Mouse (Mus musculus) midbrain, embryonic 16.5 days (tissue): Measurements from ENCODE around the gene Dclre1b. TPM values are rescaled to one million over a fixed set of nuclear protein-coding genes. Genes with fewer than 3 reads are reported as not detected.

Source experiments
- ATAC-seq: fragments of 200-750 bp; cut with Nextera tagmentation; 2 replicates; pipeline ENCODE4 v1.8.0; 2017; ENCODE audit warnings: moderate TSS enrichment
- H3K27ac ChIP-seq: fragments of 300-500 bp; sonication (generic); 2 replicates; pipeline ENCODE4 v1.5.1; 2014; ENCODE audit warnings: mild to moderate bottlenecking, low read length, mixed read lengths
- H3K27me3 ChIP-seq: fragments of 300-500 bp; sonication (generic); 2 replicates; pipeline ENCODE4 v1.6.1; 2014; ENCODE audit warnings: low read depth, low read length, mixed read lengths; ENCODE audit not compliant: control insufficient read depth, insufficient read depth
- H3K36me3 ChIP-seq: fragments of 300-500 bp; sonication (generic); 2 replicates; pipeline ENCODE4 v1.6.1; 2014; ENCODE audit warnings: mild to moderate bottlenecking, low read length, moderate library complexity, mixed read lengths; ENCODE audit not compliant: control insufficient read depth, insufficient read depth
- H3K4me1 ChIP-seq: fragments of 300-500 bp; sonication (generic); 2 replicates; pipeline ENCODE4 v1.6.1; 2014; ENCODE audit warnings: mild to moderate bottlenecking, low read length, mixed read lengths; ENCODE audit not compliant: control insufficient read depth, insufficient read depth
- H3K4me2 ChIP-seq: fragments of 300-500 bp; sonication (generic); 2 replicates; pipeline ENCODE4 v1.6.1; 2014; ENCODE audit warnings: mild to moderate bottlenecking, low read length, mixed read lengths
- H3K4me3 ChIP-seq: fragments of 300-500 bp; sonication (generic); 2 replicates; pipeline ENCODE4 v1.5.1; 2014; ENCODE audit warnings: low read depth, mild to moderate bottlenecking, low read length, moderate library complexity, mixed read lengths
- H3K9ac ChIP-seq: fragments of 300-500 bp; sonication (generic); 2 replicates; pipeline ENCODE4 v1.6.1; 2014; ENCODE audit warnings: low read depth, low read length, mixed read lengths
- H3K9me3 ChIP-seq: fragments of 300-500 bp; sonication (generic); replicated peaks from 2 replicates; pipeline ENCODE4 v1.6.1; 2014; ENCODE audit warnings: mild to moderate bottlenecking, low read length, mixed read lengths; ENCODE audit not compliant: control insufficient read depth, poor library complexity, severe bottlenecking
- WGBS: fragments of 180-500 bp; shearing (Covaris S2); extraction: QIAGEN DNeasy Blood & Tissue Kit; methylation state at CpG from one replicate; pipeline ENCODE4 v1.1.7; 2014; 5-methylcytosine and 5-hydroxymethylcytosine counted together
- polyA plus RNA-seq: library from polyadenylated mRNA; unstranded; fragments of >200 nt; fragmentation: Nextera tagmentation; extraction: Ambion mirVana; gene quantifications from 2 replicates; pipeline ENCODE4 v1.2.1, GENCODE M21; 2015

Gene Dclre1b
- polyA plus RNA-seq: 20.3 and 22.0 TPM in 2 replicates

GRCm38 (mm10) chr3:103808891-103809798, at the start of gene Dclre1b, which contains the start of the genes Ap4b1 and Gm43064:
TSS of gene Dclre1b (minus strand) at chr3:103809444.
TSS of gene Ap4b1 (plus strand) at chr3:103809520.
TSS of gene Gm43064 (plus strand) at chr3:103809573.
- Histone ChIP-seq H3K27ac (peak within 1 kb of the TSS; percentile 92), H3K27me3 (no peaks in the 10 kb centered on the region), H3K4me3 (peak within 1 kb of the TSS; percentile 62), H3K9ac (peak within 1 kb of the TSS; percentile 90), H3K4me2 (peak within 1 kb of the TSS; percentile 60), H3K4me1 (peaks cover 18% of the 10 kb centered on the region), H3K9me3 (no peaks in the 10 kb centered on the region), H3K36me3 (peaks cover 3% of the 10 kb centered on the region; the same call in 1 of the 2 replicates)
- WGBS: under 1% methylated on average over 62 of the region's 70 CpGs
- peak; percentile 99 for ATAC-seq

- H3K4me2 ChIP-seq: no peak overlapping the region
- no peaks in the 10 kb centered on the region for H3K27me3 ChIP-seq
- ATAC-seq: no peak
- no peaks in the 10 kb centered on the region for H3K36me3 ChIP-seq
- H3K9me3 ChIP-seq: no peaks in the 10 kb centered on the region
- no peak overlapping the region for H3K9ac ChIP-seq
- no peaks in the 10 kb centered on the region; the same call in 1 of the 2 replicates for H3K4me1 ChIP-seq
- H3K4me3 ChIP-seq: no peak overlapping the region
- WGBS: 83% methylated on average over 6 of the region's 6 CpGs
- no peak overlapping the region for H3K27ac ChIP-seq
Measured at GRCm38 (mm10) chr3:103857977-103858563, 48.8 kb upstream of the Dclre1b start.

- no peak overlapping the region for H3K9ac ChIP-seq
- H3K4me1 ChIP-seq: no peaks in the 10 kb centered on the region; the same call in 1 of the 2 replicates
- ATAC-seq: no peak
- H3K9me3 ChIP-seq: no peaks in the 10 kb centered on the region
- H3K4me3 ChIP-seq: no peak overlapping the region
- no peak overlapping the region for H3K4me2 ChIP-seq
- no peaks in the 10 kb centered on the region for H3K27me3 ChIP-seq
- no peaks in the 10 kb centered on the region for H3K36me3 ChIP-seq
- 92% methylated on average over 7 of the region's 7 CpGs for WGBS
- H3K27ac ChIP-seq: no peak overlapping the region
Measured at GRCm38 (mm10) chr3:103857036-103857805, 48.0 kb upstream of the Dclre1b start.

DNA sequence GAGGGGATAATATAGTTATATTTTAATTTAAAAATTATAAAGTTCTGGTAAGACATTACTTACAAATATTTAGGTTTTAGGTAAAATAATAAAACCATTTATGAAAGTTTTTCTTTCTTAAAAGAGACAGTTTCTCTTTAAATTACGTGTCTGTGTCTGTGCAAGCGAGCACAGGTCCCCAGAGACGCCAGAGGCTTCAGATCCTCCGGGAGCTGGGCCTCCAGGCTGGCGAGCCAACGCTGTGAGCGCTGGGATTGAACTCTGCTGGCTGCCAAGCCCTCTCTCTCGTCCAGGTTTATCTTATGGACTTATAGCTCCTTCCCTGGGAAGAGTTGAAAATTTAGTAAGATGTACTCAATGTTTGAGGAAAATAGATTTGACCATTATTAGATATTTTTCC, 44.6 kb upstream of the Dclre1b start:
- Histone ChIP-seq H3K27ac (no peak overlapping the region), H3K4me1 (no peaks in the 10 kb centered on the region), H3K36me3 (no peaks in the 10 kb centered on the region), H3K4me2 (no peak overlapping the region), H3K27me3 (no peaks in the 10 kb centered on the region), H3K9ac (no peak overlapping the region), H3K4me3 (no peak overlapping the region), H3K9me3 (no peaks in the 10 kb centered on the region)
- 53% methylated on average over 8 of the region's 8 CpGs for WGBS
- ATAC-seq: no peak

- H3K27me3 ChIP-seq: no peaks in the 10 kb centered on the region
- ATAC-seq: no peak
- H3K27ac ChIP-seq: no peak overlapping the region
- H3K4me3 ChIP-seq: no peak overlapping the region
- no peaks in the 10 kb centered on the region for H3K36me3 ChIP-seq
- no peak overlapping the region for H3K9ac ChIP-seq
- 65% methylated on average over 3 of the region's 3 CpGs for WGBS
- H3K9me3 ChIP-seq: no peaks in the 10 kb centered on the region
- no peak overlapping the region for H3K4me2 ChIP-seq
- no peaks in the 10 kb centered on the region for H3K4me1 ChIP-seq
Measured at GRCm38 (mm10) chr3:103852565-103853299, 43.5 kb upstream of the Dclre1b start.

DNA sequence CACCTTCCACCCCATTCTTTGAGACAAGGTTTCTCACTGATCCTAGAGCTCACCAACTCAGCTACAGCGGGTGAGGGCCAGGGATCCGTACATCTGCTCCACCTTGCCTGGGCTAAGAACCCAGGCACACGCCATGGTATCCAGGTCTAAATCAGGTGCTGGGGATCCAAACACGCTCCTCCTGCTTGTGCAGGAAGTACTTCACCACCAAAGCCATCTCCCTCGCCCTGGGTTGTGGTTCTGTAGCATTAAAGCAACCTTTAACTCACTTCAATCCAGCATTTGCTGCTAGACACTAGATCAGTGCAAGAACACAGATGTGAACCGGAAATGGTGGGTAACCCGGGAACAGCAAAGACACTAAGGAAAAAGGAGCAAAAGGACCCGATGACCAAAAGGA, 42.6 kb upstream of the Dclre1b start:
- H3K4me1 ChIP-seq: no peaks in the 10 kb centered on the region
- no peaks in the 10 kb centered on the region for H3K36me3 ChIP-seq
- no peak for ATAC-seq
- 90% methylated on average over 8 of the region's 8 CpGs for WGBS
- no peaks in the 10 kb centered on the region for H3K9me3 ChIP-seq
- no peak overlapping the region for H3K9ac ChIP-seq
- H3K4me3 ChIP-seq: no peak overlapping the region
- no peaks in the 10 kb centered on the region for H3K27me3 ChIP-seq
- no peak overlapping the region for H3K27ac ChIP-seq
- H3K4me2 ChIP-seq: no peak overlapping the region

- H3K4me1 ChIP-seq: no peaks in the 10 kb centered on the region
- H3K27me3 ChIP-seq: no peaks in the 10 kb centered on the region
- H3K9ac ChIP-seq: no peak overlapping the region
- no peaks in the 10 kb centered on the region for H3K36me3 ChIP-seq
- H3K27ac ChIP-seq: no peak overlapping the region
- no peaks in the 10 kb centered on the region for H3K9me3 ChIP-seq
- ATAC-seq: no peak
- 91% methylated on average over 6 of the region's 6 CpGs for WGBS
- H3K4me2 ChIP-seq: no peak overlapping the region
- H3K4me3 ChIP-seq: no peak overlapping the region
Measured at GRCm38 (mm10) chr3:103851481-103851880, 42.2 kb upstream of the Dclre1b start.

DNA sequence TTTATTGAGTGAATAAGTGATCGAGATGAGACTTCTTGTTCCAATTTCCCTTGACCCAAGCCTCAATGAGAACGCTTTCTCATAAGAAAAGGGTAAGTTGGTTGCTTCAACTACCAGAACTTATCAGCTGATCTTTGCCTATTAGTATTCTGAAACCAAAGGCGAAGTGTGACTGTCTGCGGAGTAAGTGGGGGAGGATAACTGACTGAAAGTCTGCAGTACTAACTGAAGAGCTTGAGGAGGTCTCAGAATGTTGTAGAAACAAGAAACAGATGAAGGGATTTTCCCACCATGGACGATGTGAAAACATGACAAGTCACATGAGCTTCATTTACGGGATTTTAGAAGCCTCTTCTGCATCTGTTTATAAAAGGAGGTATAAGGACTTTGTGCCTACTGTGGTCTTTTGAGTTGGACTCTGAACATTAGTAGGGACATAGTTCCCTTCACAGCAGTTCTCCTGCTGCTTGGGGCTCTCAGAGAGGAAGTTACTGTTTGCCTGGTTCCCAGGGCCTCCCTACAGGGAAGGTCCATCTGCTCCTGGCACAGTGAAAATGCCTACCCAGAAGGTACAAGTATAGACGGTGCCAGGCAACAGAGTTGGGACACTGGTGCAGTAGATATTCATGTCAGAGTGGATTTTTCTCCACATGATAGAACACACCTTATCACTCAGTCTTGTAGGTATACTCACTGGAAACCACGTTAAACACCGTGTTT, 41.6 kb upstream of the Dclre1b start:
- H3K36me3 ChIP-seq: no peaks in the 10 kb centered on the region
- H3K9ac ChIP-seq: no peak overlapping the region
- no peaks in the 10 kb centered on the region for H3K9me3 ChIP-seq
- WGBS: 84% methylated on average over 9 of the region's 9 CpGs
- no peaks in the 10 kb centered on the region for H3K4me1 ChIP-seq
- no peak overlapping the region for H3K4me2 ChIP-seq
- H3K27me3 ChIP-seq: no peaks in the 10 kb centered on the region
- H3K4me3 ChIP-seq: no peak overlapping the region
- ATAC-seq: no peak
- no peak overlapping the region for H3K27ac ChIP-seq
